Mouse (Mus musculus): ENCODE data around the gene Clec4a1.

DNA sequence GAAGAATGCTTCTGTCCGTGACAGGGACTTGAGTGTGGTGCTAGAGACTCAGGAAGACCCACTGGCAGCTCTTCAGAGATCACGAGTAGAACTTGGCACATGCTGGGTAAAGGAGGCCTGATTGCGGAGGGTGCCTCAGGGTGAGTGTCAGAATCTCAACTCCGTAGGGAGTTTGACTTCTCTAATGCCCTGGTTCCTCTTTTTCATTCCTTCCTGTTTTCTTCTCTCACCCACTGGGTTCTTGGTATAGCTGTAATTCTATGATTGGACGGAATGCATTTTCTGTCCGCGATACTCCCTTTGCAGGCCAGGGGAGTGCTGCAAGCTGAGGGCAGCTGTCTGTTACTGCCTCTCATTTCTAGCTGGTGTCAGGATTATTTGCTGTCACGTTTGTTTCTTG is 30.8 kb downstream of the Clec4a1 start, which contains the start of gene Clec4a3:
- TF ChIP-seq POLR2A (IDR thresholded peaks at IDR 0.05; ENCODE audit: low read depth, low read length) (no peak), CTCF (conservative IDR thresholded peaks at IDR 0.05; ENCODE audit: insufficient read depth, insufficient read length, low read depth, low read length) (no peak)

Measured in kidney, adult 2 months (tissue).